Mouse (Mus musculus) G1E (cell line): ENCODE data around the gene Mapk12. TPM values are rescaled to one million over a fixed set of nuclear protein-coding genes. Genes with fewer than 3 reads are reported as not detected.
A peak's percentile ranks its signal among the peaks of the same experiment; 100 is the strongest.

Experiments used
- ATAC-seq: 2 replicates; pipeline ENCODE4 v1.8.0; 2016; ENCODE audit warnings: mild to moderate bottlenecking; ENCODE audit not compliant: insufficient number of reproducible peaks, poor library complexity, low FRiP score, severe bottlenecking; ENCODE audit errors: extremely low read depth
- DNase-seq: peaks from one replicate; pipeline ENCODE4 v3.0.0; 2012; ENCODE audit warnings: low spot score
- H3K27me3 ChIP-seq: 2 replicates; pipeline ENCODE4 v1.6.1; 2012; ENCODE audit warnings: mild to moderate bottlenecking, low read length, inconsistent platforms; ENCODE audit not compliant: insufficient read depth
- H3K36me3 ChIP-seq: replicated peaks from 2 replicates; pipeline ENCODE3; 2012; ENCODE audit warnings: mild to moderate bottlenecking, inconsistent platforms
- H3K4me1 ChIP-seq: 2 replicates; pipeline ENCODE4 v1.6.1; 2012; ENCODE audit warnings: low read depth, low read length, inconsistent platforms, mixed read lengths; ENCODE audit not compliant: insufficient read depth
- H3K4me3 ChIP-seq: 2 replicates; pipeline ENCODE4 v1.5.1; 2012; ENCODE audit warnings: low read depth, mild to moderate bottlenecking, inconsistent platforms, low read length, moderate library complexity, mixed read lengths
- H3K9me3 ChIP-seq: replicated peaks from 2 replicates; pipeline ENCODE4 v1.6.1; 2012; ENCODE audit warnings: inconsistent platforms
- CTCF ChIP-seq: IDR thresholded peaks from 2 replicates; pipeline ENCODE4 v1.5.1; 2012; ENCODE audit warnings: low read depth, low read length, inconsistent platforms, mixed read lengths
- GATA1 ChIP-seq: IDR thresholded peaks from 2 replicates; pipeline ENCODE4 v1.6.1; 2012; ENCODE audit warnings: borderline replicate concordance, low read length, inconsistent platforms, mixed read lengths
- GATA2 ChIP-seq: IDR thresholded peaks from 2 replicates; pipeline ENCODE4 v1.6.1; 2012; ENCODE audit warnings: low read depth, low read length, inconsistent platforms, borderline replicate concordance
- POLR2AphosphoS5 ChIP-seq: IDR thresholded peaks from 2 replicates; pipeline ENCODE4 v1.6.1; 2012; ENCODE audit warnings: low read depth, low read length, inconsistent platforms; ENCODE audit not compliant: insufficient replicate concordance
- TAL1 ChIP-seq: conservative IDR thresholded peaks from 2 replicates; pipeline ENCODE4 v1.6.1; 2012; ENCODE audit warnings: low read depth, low read length, inconsistent platforms, mixed read lengths
- polyA plus RNA-seq: library from polyadenylated mRNA; stranded (reverse); fragments of >175 nt; gene quantifications from 2 replicates; pipeline ENCODE4 v1.2.3, GENCODE M21; 2012
- total RNA-seq, 2 experiments: library from RNA; stranded (forward) in 1 of 2; stranded (reverse) in 1 of 2; fragments of 200-1000 nt in 1 of 2; fragments of >200 nt in 1 of 2; fragmentation: Nextera tagmentation in 1 of 2; gene quantifications; 2 replicates each; pipeline ENCODE4 v1.2.3; 2014 to 2017

Mapk12 gene
- total and polyA plus RNA-seq, 3 experiments = 0.16 TPM; not detected in 2

DNA sequence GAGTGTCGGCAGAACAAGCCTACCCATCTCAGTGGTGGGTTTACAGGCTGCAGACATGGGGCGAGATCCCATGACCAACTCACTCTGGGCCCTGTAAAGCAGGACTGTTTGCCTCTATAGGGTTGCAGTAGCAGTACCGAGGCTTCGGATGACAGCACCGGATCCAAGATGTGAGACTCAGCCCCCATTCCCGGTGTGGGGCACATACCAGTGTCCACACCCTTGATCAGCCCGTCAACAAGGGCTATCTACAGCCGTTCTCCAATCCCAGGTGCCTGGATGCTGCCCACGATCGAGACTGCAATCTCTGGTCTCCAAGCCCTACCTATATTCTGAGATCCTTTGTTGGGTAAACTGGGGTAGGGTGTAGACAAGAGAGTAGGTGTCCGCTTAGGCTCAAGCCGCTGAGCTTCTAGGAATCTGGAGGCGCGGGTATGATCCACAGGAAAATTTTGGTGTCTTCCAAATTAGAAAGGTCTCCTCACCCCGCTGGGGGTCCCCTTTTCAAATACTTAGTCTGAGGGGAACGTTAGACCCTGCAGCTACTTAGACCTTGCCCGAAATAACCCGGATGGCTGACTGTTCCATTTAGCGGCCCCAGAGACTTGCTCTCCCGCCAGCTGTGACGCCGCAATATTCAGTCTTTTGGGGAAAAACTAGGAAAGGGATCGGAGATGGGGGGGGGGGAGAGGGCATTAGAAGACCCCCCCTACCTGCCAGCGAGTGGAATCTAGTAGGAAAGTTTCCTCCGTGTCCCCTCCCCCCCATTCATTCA lies 8.2 kb upstream of the Mapk12 start:
- Histone ChIP-seq H3K27me3 (peaks cover 56% of the 10 kb centered on the region), H3K36me3 (no peaks in the 10 kb centered on the region), H3K9me3 (no peaks in the 10 kb centered on the region), H3K4me3 (peak overlapping the region; percentile 69; the same call in 1 of the 2 replicates), H3K4me1 (peaks cover 17% of the 10 kb centered on the region)
- no peak for ATAC-seq
- no peak for DNase-seq
- no peak for TF ChIP-seq GATA2
- no peak for TF ChIP-seq CTCF
- no peak for TF ChIP-seq GATA1
- TF ChIP-seq TAL1 = no peak
- TF ChIP-seq POLR2AphosphoS5 = no peak

DNA sequence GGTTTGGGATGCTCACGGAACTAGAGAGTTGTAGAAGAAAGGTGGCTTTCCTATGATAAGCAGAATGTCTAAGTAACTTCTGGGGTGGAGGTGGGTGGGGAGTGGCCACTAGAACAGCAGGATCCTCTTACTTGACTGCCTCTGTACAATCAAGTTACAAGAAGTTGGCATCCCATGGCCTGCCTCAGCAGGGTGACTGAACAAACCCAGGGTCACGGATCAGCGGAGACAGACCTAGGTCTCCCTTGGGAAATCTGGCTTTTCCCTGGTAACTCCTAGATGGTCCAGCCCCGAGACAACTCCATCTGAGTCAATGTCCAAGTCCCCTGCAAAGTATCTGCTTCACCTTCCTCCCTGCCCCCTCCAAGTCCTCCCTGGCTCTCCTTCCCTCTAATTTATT lies 7.4 kb upstream of the Mapk12 start:
- H3K9me3 ChIP-seq = no peaks in the 10 kb centered on the region
- H3K36me3 ChIP-seq = no peaks in the 10 kb centered on the region
- DNase-seq = no peak
- peaks cover 18% of the 10 kb centered on the region for H3K4me1 ChIP-seq
- H3K27me3 ChIP-seq = peaks cover 61% of the 10 kb centered on the region
- TF ChIP-seq GATA2 = no peak
- no peak for TF ChIP-seq GATA1
- TF ChIP-seq CTCF = no peak
- TF ChIP-seq POLR2AphosphoS5 = no peak
- TF ChIP-seq TAL1 = no peak
- no peak overlapping the region for H3K4me3 ChIP-seq
- ATAC-seq = no peak

- no peak overlapping the region for H3K4me3 ChIP-seq
- peaks cover 65% of the 10 kb centered on the region for H3K27me3 ChIP-seq
- H3K4me1 ChIP-seq = peaks cover 18% of the 10 kb centered on the region
- DNase-seq (no peak), ATAC-seq (no peak)
- TF ChIP-seq CTCF = no peak
- no peak for TF ChIP-seq GATA1
- no peak for TF ChIP-seq POLR2AphosphoS5
- TF ChIP-seq GATA2 = no peak
- no peak for TF ChIP-seq TAL1
- no peaks in the 10 kb centered on the region for H3K36me3 ChIP-seq
- no peaks in the 10 kb centered on the region for H3K9me3 ChIP-seq
Measured at GRCm38 (mm10) chr15:89147456-89147855, 7.0 kb upstream of the Mapk12 start.

- Histone ChIP-seq H3K27me3 (peaks cover 70% of the 10 kb centered on the region), H3K4me3 (no peak overlapping the region), H3K4me1 (peaks cover 18% of the 10 kb centered on the region), H3K9me3 (no peaks in the 10 kb centered on the region), H3K36me3 (no peaks in the 10 kb centered on the region)
- ATAC-seq = no peak
- DNase-seq = no peak
- TF ChIP-seq POLR2AphosphoS5 (no peak), TAL1 (no peak), GATA2 (no peak), GATA1 (no peak), CTCF (no peak)
Measured at GRCm38 (mm10) chr15:89147024-89147423, 6.5 kb upstream of the Mapk12 start.

- Histone ChIP-seq H3K36me3 (no peaks in the 10 kb centered on the region), H3K4me3 (no peak overlapping the region), H3K9me3 (no peaks in the 10 kb centered on the region), H3K4me1 (peaks cover 18% of the 10 kb centered on the region), H3K27me3 (peaks cover 72% of the 10 kb centered on the region)
- ATAC-seq (no peak), DNase-seq (no peak)
- TF ChIP-seq GATA1 = no peak
- no peak for TF ChIP-seq TAL1
- TF ChIP-seq CTCF = no peak
- TF ChIP-seq POLR2AphosphoS5 = no peak
- TF ChIP-seq GATA2 = no peak
Measured at GRCm38 (mm10) chr15:89146537-89146936, 6.0 kb upstream of the Mapk12 start.

- no peaks in the 10 kb centered on the region for H3K36me3 ChIP-seq
- no peak for DNase-seq
- ATAC-seq = no peak
- H3K27me3 ChIP-seq = peaks cover 79% of the 10 kb centered on the region
- no peak overlapping the region for H3K4me3 ChIP-seq
- H3K9me3 ChIP-seq = no peaks in the 10 kb centered on the region
- TF ChIP-seq POLR2AphosphoS5 (no peak), GATA2 (no peak), TAL1 (no peak), GATA1 (no peak)
- peaks cover 18% of the 10 kb centered on the region for H3K4me1 ChIP-seq
Measured at GRCm38 (mm10) chr15:89145813-89146350, 5.4 kb upstream of the Mapk12 start.
